Mouse (Mus musculus) ES-Bruce4 (cell line): Measurements from ENCODE around the gene Pstpip1. TPM values are rescaled to one million over a fixed set of nuclear protein-coding genes. Genes with fewer than 3 reads are reported as not detected.

Experiments
- H3K27ac ChIP-seq: 2 replicates; pipeline ENCODE4 v1.5.1; 2012; ENCODE audit warnings: low read length, inconsistent platforms; ENCODE audit not compliant: insufficient read depth
- H3K27me3 ChIP-seq: 2 replicates; pipeline ENCODE4 v1.6.1; 2012; ENCODE audit warnings: mild to moderate bottlenecking, low read length, inconsistent platforms; ENCODE audit not compliant: control insufficient read depth, poor library complexity, insufficient read depth, severe bottlenecking
- H3K36me3 ChIP-seq: 2 replicates; pipeline ENCODE4 v1.6.1; 2012; ENCODE audit warnings: inconsistent platforms, mild to moderate bottlenecking, low read length, moderate library complexity; ENCODE audit not compliant: control insufficient read depth, poor library complexity, insufficient read depth, severe bottlenecking
- H3K4me1 ChIP-seq: one replicate; pipeline ENCODE4 v1.8.1; 2011; ENCODE audit warnings: low read length; ENCODE audit not compliant: control insufficient read depth, insufficient read depth
- H3K4me3 ChIP-seq: 2 replicates; pipeline ENCODE4 v1.5.1; 2011; ENCODE audit warnings: low read depth, mild to moderate bottlenecking, low read length
- H3K9ac ChIP-seq: 2 replicates; pipeline ENCODE4 v1.6.1; 2012; ENCODE audit warnings: low read depth, mild to moderate bottlenecking, inconsistent platforms; ENCODE audit not compliant: poor library complexity, severe bottlenecking
- H3K9me3 ChIP-seq: replicated peaks from 2 replicates; pipeline ENCODE4 v1.6.1; 2012; ENCODE audit warnings: mild to moderate bottlenecking, low read length, inconsistent platforms; ENCODE audit not compliant: control insufficient read depth, poor library complexity, insufficient read depth, severe bottlenecking
- CTCF ChIP-seq: IDR thresholded peaks from one replicate; pipeline ENCODE4 v1.8.1; 2011; ENCODE audit warnings: low read depth, low read length
- EP300 ChIP-seq: IDR thresholded peaks from 2 replicates; pipeline ENCODE4 v1.6.1; 2011; ENCODE audit warnings: low read depth, low read length; ENCODE audit not compliant: insufficient read depth
- POLR2A ChIP-seq: IDR thresholded peaks from one replicate; pipeline ENCODE4 v1.8.1; 2011; ENCODE audit warnings: low read length; ENCODE audit not compliant: insufficient read depth
- polyA plus RNA-seq: library from polyadenylated mRNA; stranded (reverse); fragments of >200 nt; gene quantifications from 2 replicates; pipeline ENCODE4 v1.2.4, GENCODE M21; 2011; ENCODE audit warnings: low read depth; ENCODE audit not compliant: missing spikeins, insufficient read depth, insufficient read length

Gene Pstpip1
- polyA plus RNA-seq, 1 experiment, result 5.2 TPM

DNA sequence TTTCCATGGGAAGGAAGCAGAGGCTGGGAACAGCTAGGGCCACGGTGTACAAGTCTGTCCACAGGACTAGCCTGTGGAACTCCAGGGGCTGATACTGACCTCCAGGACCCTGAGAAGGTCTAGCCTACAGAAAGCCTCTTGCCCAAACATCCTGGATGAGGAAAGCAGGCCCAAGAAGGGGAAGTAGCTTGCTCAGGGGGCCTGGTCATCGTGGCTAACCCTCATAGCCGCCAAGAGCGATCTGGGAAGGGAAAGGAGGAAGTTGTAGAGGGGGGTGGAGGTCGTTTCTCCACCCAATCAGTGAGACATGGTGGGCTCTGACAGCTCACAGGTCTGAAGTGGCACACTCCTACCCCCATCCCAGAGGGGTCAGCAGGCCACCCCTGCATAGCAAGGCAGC lies 18.4 kb downstream of the Pstpip1 start:
- Histone ChIP-seq H3K27ac (no peak overlapping the region), H3K9ac (no peak overlapping the region), H3K4me1 (no peaks in the 10 kb centered on the region), H3K9me3 (no peaks in the 10 kb centered on the region), H3K4me3 (no peak overlapping the region), H3K27me3 (no peaks in the 10 kb centered on the region), H3K36me3 (no peaks in the 10 kb centered on the region)
- no peak for TF ChIP-seq POLR2A
- no peak for TF ChIP-seq CTCF
- TF ChIP-seq EP300, result no peak

DNA sequence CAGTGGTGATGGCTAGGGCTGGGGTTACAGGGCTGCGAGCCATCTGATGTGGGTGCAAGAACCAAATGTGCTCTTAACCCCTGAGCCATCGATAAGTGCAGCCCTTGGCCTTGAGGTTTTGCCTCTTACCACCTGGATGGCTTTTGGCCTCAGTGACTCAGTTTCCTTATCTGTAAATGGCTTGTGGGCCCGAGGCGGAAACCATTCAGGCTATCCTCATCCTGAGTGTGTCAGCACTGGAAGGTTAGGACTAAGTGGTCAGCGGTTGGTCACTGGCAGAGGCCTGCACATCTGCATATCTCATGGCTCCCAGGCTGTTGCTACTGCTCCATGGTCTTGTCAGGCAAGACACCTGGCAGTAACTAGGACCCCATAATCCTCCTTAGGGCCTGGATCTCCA lies 28.3 kb downstream of the Pstpip1 start:
- TF ChIP-seq POLR2A (no peak), EP300 (no peak), CTCF (no peak)
- Histone ChIP-seq H3K27ac (no peak overlapping the region), H3K4me3 (no peak overlapping the region), H3K4me1 (no peaks in the 10 kb centered on the region), H3K9me3 (no peaks in the 10 kb centered on the region), H3K9ac (no peak overlapping the region), H3K36me3 (no peaks in the 10 kb centered on the region), H3K27me3 (no peaks in the 10 kb centered on the region)

DNA sequence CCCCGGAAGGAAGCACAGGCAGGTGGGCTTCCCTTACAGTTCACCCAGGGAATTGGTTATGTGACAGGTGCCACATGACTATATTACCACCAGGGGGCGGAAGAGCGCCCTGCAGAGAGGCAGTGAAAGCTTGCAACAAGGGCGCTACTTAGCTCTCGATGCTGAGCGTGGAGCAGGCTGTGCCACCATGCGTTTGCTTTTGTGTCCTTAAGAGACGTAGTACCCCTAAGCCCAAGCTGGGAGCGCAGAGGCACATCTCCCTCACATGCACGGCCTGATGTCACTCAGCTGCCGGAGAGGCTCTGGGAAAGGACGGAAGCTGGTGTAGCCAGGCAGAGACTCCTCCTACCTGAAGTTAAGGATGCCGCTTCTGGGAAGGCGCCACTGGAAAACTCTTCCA lies 28.8 kb downstream of the Pstpip1 start:
- Histone ChIP-seq H3K27ac (no peak overlapping the region), H3K27me3 (no peaks in the 10 kb centered on the region), H3K4me3 (peak overlapping the region; percentile 50), H3K36me3 (no peaks in the 10 kb centered on the region), H3K4me1 (no peaks in the 10 kb centered on the region), H3K9ac (no peak overlapping the region), H3K9me3 (no peaks in the 10 kb centered on the region)
- TF ChIP-seq POLR2A, result no peak
- TF ChIP-seq EP300, result no peak
- peak; percentile 95 for TF ChIP-seq CTCF

DNA sequence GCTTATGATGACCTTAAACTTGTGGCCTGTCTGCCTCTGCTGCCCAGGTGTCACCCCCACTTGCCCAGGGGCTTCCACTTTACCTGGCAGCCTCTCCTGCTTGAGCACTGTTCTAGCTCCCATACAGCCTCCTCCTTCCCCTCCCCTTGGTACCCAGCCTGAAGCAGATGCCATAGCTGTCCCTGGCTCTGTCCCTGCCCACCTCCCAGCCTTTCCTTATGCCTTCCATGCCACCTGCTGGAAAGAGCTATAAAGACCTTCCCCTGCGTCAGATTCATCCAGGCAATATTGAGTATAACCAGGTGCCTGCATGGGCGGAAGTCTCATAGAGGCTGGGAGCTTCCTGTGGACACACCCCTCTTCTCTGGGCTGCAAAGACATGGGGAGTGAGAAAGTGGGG lies 29.9 kb downstream of the Pstpip1 start:
- Histone ChIP-seq H3K27ac (no peak overlapping the region), H3K36me3 (no peaks in the 10 kb centered on the region), H3K9ac (no peak overlapping the region), H3K4me1 (no peaks in the 10 kb centered on the region), H3K27me3 (no peaks in the 10 kb centered on the region), H3K4me3 (no peak overlapping the region), H3K9me3 (no peaks in the 10 kb centered on the region)
- TF ChIP-seq POLR2A, result no peak
- no peak for TF ChIP-seq EP300
- TF ChIP-seq CTCF, result no peak

DNA sequence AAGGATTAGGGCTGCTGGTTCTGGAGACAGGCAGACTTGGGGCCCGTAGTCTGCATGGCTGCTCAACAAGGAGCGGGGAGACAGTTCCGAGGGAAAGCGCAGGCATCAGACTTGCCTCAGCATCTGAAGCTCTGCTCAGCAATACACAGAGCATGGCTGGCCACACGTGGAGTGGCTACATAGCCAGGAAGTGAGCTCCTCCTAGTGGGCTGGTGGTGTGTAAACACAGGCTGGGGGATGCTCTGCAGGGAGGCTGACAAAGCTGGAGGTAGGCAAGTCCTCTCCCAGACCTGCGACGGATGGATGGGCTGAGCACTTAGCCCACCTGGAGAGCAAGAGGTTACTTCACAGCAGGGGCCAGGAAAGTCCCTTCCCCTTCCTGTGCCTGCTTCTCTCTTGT lies 31.3 kb downstream of the Pstpip1 start:
- H3K9ac ChIP-seq, result no peak overlapping the region

DNA sequence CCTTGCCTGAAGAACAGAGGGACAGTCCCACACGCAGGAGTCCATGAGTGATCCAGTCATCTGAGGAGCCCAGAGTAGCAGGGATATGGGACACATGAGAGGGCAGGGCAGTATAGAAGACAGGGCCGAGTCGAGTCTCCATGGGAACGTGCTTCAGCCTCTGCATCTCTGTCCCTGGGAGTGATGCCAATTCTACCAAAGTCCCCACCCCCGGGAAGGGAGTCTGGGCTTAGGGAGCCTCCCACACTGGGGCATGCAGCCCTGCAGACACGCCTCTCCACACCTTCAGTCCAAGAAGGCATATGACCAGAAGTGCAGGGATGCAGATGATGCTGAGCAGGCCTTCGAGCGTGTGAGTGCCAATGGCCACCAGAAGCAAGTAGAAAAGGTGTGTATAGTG lies 33.2 kb downstream of the Pstpip1 start:
- H3K4me1 ChIP-seq, result peaks cover 3% of the 10 kb centered on the region
- TF ChIP-seq POLR2A (no peak), CTCF (no peak), EP300 (no peak)
- no peak overlapping the region for H3K4me3 ChIP-seq
- H3K27me3 ChIP-seq, result no peaks in the 10 kb centered on the region
- H3K27ac ChIP-seq, result no peak overlapping the region
- no peaks in the 10 kb centered on the region for H3K36me3 ChIP-seq
- no peaks in the 10 kb centered on the region for H3K9me3 ChIP-seq
- H3K9ac ChIP-seq, result no peak overlapping the region

More for the DNA sequence above, 31.3 kb downstream of the Pstpip1 start:
- Histone ChIP-seq H3K36me3 (no peaks in the 10 kb centered on the region), H3K9me3 (no peaks in the 10 kb centered on the region), H3K27ac (no peak overlapping the region), H3K27me3 (no peaks in the 10 kb centered on the region), H3K4me3 (no peak overlapping the region), H3K4me1 (peaks cover 3% of the 10 kb centered on the region)
- TF ChIP-seq POLR2A, result no peak
- TF ChIP-seq CTCF, result peak; percentile 55
- TF ChIP-seq EP300, result no peak

DNA sequence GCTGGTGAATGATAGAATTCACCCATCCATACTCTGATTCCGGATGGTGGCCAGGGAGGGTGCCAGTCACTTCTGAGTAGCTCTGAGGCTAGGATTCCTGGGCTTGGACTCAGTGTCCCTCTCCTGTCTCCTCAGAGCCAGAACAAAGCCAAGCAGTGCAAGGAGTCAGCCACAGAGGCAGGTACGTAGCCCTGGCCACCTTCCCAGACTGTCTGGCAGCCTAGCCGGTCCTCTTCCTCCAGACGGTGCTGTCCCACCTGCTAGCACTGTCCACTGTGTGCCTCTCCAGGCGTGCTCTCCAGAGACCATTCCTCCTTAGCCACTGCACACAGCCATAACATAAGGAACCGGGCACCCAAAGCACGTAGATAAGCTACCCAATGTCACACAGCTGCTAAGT lies 33.9 kb downstream of the Pstpip1 start:
- peaks cover 3% of the 10 kb centered on the region for H3K4me1 ChIP-seq
- H3K9ac ChIP-seq, result no peak overlapping the region
- no peak for TF ChIP-seq EP300
- TF ChIP-seq POLR2A, result no peak
- H3K9me3 ChIP-seq, result no peaks in the 10 kb centered on the region
- H3K27me3 ChIP-seq, result no peaks in the 10 kb centered on the region
- H3K4me3 ChIP-seq, result no peak overlapping the region
- H3K27ac ChIP-seq, result no peak overlapping the region
- H3K36me3 ChIP-seq, result no peaks in the 10 kb centered on the region
